Mouse (Mus musculus) common myeloid progenitor, adult 5-6 weeks (primary cell): ENCODE data around the gene Gm49384. TPM values are rescaled to one million over a fixed set of nuclear protein-coding genes. Genes with fewer than 3 reads are reported as not detected.
A peak's percentile ranks its signal among the peaks of the same experiment; 100 is the strongest.

ENCODE experiments used
- ATAC-seq: replicated peaks from 2 replicates; pipeline ENCODE4 v1.8.0; 2016; ENCODE audit warnings: low read depth, mild to moderate bottlenecking, moderate TSS enrichment, inconsistent platforms; ENCODE audit not compliant: poor library complexity, severe bottlenecking
- total RNA-seq: library from RNA; stranded (forward); fragments of 200-1000, 187-1606 nt; gene quantifications from 2 replicates; pipeline ENCODE4 v1.2.3, GENCODE M21; 2017

Gene Gm49384
- total RNA-seq, 1 experiment from 2014 or later: 25.5 TPM

DNA sequence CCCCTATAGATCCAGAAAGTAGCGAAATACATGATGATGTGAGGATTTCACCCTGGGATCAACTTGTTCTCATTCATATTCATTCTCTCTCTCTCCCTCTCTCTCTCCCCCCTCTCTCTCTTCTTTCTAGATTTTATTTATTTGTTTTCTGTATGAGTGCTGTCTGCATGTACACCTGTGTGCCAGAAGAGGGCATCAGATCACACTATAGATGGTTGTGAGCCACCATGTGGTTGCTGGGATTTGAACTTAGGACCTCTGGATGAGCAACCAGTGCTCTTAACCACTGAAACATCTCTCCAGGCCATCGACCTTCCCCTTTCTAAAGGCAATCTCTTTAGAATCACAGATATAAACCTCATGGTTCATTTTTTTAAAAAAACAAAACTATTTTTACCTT lies 4.5 kb upstream of the Gm49384 start:
- ATAC-seq: no peak

DNA sequence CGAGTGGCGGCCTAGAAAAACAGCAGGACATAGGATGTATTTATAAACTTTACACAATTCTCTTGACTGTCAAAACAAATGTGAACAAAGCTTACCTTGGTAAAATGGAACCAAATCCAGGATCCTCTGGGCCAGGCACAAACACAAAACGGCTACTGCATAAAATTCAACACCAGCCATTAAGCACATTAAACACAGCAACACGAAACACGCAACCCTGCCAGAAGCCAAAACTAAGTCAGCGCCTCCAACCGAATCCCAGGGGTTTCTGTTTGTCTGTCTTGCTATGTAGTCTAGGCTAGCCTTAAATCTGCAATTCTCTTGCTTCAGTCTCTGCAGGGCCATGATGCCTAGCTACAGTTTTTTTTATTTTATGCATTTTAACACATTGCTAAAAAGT lies 3.9 kb upstream of the Gm49384 start:
- no peak for ATAC-seq

DNA sequence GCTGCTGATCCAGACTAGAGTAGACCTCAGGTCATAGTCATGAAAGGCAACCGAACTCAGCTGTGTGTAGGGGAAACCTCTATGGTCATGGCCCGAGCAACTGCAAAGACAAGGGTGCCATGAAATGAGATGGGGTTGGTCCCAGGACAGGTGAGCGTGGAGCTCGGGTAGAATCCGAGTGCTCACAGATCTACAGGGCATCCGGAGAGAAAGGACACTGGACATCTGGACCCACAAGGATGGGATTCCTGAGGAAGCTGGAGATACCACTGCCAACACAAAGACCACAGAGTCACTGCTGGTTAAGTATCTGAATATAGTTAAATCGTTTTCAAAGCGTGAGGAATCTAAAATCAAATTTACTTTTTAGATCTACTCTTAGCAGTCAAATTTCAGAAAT lies 3.3 kb upstream of the Gm49384 start:
- ATAC-seq: no peak

DNA sequence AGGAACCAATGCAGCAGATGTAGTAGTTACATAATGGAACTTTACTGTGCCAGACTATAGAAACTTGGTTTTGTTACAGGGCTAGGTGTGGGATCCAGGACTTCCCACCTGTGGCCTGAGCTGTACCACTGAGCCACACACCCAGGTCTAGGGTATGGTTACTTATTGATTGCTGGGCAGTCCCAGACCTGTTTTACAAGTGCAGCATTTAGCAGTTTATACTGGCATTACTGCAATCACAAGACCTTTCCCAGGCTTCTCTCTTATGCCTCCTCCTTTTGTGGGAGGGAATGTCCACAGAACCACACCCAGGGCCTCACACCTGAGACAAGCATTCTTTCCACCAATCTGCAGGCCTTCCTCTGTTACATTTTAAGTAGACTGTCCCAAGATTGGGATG lies 5.1 kb downstream of the Gm49384 start:
- no peak for ATAC-seq

DNA sequence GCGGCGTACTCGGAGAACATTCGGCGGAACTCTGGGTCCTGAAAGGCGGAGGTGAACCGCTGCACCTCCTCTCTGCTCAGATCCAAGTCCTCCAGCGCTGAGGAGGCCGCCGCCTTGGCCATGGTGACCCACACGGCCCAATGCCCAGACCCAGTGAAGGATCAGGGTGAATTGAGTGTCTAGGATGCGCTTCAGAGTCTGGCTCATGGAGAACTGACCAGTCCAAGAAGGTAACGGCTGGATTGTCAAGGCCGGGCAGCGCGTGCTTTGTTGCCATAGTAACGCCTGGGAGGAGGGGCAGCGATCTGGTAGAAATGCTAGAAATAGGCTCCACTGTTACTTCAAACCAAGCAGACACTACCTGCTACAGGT lies 5.9 kb downstream of the Gm49384 start, which contains the start of gene Dnaaf2:
Gene Dnaaf2, minus strand, starts transcription at position 266 of the 372 bp plus-strand sequence.
- peak; percentile 45 for ATAC-seq

DNA sequence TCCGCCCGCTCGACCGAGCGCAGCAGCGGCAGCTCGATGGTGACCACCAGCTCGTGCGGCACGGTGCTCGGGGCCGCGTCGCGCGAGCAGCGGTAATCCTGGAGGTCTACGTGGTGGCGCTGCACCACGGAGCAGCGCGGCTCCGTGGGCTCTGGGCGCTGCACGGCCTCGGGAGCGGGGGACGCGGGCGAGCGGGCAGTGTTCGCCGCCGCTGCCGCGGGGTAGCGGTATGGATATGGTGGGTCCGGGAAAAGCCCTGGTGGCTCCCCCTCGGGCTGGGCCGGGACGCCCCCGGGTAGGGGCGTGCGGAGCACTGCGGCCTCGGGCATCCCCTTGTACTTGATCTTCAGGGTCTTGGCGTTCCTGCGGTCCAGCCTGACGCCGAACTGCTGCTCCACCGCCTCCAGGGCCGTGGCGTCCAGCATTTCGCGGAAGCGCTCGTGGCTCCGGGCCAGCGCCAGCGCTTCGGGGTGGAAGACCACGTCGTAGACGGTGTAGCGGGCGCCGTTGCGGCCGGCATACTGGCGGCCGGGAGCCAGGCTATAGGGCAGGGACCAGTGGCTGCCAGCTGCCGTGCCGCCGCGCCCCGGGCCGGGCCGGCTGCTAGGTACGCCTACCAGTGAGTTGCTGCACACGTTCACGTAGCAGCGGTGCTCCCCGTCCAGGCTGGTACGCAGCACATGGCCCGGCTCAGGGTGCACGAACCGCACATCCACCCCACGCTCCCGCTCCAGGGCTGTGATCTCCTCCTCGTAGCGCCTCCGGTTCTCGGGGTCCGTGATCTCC lies 6.5 kb downstream of the Gm49384 start:
- peak; percentile 57 for ATAC-seq

DNA sequence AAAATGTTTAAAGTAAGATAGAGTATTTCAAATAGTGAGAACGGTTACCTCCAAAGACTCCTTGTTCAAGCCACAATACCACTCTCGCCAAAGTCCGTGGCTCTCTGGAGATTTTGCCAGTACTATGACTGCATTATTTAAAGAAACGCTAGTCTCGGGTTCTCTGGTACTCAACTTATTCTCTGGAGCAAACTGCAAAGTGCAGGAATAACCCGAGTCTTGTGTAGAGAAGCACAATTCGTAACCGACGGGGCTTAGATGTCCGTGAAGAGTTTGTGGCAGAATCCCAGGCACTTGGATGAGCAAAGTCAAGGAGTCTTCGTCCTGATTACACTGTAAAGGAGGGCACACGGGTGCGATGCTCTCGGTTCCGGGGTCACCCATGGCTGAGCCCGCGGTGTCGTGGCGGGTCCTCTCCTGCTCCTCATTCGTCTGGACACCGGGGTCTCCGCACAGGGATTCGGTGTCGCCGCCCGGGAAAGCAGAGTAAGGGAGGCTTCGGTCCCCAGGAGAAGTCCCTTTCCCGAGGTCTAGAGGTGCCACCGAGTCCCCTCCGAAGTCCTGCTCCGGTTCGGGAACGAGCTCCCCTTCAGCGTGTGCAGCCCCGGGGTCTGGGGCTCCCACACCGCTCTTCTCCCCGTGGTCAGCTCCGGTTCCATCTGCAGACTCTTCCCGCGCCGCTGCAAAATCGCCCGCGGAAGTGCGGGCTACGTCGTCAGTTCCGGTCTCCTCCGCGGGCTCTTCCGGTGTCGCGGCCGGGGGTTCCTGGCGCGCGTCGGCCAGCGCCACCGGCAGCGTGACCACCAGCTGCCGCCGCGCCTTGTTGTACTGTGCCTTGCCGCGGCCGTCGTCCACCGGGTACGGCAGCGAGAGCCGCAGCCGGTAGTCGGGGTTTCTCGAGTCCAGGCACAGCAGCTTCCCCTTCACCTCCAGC lies 7.4 kb downstream of the Gm49384 start, which contains the start of gene Gm49383:
Gene Gm49383, minus strand, starts transcription at position 661 of the 934 bp plus-strand sequence.
- peak; percentile 78 for ATAC-seq

DNA sequence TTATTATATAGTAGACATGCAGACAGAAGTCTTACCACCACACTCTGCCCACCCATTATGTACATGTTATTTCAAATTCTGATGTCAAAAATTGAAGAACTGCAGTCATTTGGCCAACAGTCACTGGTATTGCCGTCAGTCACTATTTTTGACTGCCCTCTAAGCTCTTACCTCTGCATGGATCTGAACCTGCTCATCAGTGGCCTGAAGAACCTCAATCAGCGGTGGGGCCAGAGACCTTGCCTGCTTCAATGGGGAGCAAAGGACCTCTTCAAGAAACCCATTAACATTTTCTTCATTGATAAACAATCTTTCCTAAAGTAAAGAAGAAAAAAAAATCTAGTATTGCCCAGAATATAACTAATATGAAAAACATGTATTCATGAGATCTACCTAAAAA lies 11.4 kb downstream of the Gm49384 start:
- ATAC-seq: no peak

DNA sequence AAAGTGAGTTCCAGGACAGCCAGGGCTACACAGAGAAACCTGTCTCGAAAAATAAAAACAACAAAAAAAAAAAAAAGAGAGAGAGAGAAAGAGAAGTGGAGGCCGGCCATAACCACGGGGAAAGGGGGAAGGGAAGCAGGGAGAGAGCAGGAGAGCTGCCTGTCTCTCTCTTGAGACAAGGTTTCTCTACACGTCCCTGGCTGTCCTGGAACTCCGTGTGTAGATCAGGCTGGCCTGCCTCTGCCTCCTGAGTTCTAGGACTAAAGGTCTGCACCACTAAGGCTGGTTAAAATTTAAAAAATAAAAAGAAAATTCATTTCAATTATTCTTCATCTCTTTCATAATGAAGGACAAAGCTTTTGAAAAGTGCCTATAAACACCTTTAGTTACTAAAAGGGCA lies 12.7 kb downstream of the Gm49384 start:
- no peak for ATAC-seq

DNA sequence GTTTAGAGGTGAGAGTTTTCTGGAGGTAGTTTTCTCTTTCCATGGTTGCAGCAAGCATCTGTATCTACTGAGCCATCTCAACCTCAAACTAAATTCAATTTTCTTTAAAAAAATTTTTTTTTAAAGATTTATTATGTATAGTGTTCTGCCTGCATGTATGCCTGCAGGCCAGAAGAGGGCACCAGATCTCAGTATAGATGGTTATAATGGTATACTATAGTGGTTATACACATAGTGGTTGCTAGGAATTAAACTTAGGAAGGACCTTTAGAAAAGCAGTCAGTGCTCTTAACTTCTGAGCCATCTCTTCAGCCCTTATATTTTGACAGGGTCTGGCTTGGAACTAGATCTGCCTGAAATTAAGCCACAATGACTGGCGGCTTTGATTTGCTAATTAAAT lies 13.5 kb downstream of the Gm49384 start:
- ATAC-seq: peak; percentile 71

DNA sequence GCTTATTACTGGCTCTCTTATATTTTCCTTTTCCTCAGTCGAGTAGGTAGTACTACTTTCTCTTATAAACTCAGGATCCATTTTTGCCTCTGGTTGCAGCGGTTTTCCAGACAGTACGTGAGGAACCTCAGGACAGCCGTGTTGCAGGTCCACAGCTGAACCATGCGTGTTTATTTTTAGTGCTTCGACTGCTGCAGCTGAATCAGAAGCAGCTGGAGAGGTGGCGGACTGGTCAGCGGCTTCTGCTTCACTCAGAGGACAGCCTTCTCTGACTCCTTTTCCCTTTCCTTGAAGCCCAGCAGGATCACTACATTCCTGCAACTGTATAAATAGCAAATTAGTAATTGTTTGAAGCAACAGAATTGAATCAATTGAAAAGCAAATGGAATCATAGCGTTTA lies 14.0 kb downstream of the Gm49384 start:
- ATAC-seq: no peak

DNA sequence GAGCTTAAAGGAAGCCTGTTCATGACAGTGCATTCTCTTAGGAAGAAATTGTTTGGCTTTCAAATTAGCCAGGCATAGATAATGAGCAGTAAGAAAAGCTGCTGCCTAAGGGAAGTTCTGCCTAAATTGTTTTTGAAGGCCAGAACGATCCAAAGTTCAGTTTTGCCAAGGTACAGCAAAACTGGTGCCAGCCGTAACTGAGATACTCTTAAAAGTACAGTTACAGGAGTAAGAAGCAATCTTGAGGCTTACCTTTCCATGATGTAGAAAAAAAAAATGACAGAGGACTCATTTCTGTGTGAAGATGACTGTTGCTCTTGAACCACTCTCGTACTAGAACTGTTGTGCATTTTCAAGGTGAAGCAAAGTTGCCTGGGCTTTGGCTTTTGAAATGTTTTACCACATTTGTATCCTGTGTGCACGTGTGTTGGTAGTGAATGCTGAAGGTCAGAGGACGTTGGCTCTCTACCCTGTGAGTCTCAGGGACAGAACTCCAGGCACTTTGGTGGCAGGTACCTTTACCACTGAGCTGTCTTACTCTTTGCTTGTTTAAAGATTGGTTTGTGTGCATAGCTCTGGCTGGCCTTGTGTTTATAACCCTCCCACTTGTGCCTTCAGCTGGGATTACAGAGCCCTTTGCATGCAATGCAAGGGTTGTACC lies 17.1 kb downstream of the Gm49384 start:
- no peak for ATAC-seq

DNA sequence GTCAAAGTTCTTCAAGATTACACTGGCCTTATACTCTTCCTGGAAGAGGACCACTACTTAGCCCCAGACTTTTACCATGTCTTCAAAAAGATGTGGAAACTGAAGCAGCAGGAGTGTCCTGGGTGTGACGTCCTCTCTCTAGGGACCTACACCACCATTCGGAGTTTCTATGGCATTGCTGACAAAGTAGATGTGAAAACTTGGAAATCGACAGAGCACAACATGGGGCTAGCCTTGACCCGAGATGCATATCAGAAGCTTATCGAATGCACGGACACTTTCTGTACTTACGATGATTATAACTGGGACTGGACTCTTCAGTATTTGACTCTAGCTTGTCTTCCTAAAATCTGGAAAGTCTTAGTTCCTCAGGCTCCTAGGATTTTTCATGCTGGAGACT lies 18.7 kb downstream of the Gm49384 start:
- ATAC-seq: no peak

DNA sequence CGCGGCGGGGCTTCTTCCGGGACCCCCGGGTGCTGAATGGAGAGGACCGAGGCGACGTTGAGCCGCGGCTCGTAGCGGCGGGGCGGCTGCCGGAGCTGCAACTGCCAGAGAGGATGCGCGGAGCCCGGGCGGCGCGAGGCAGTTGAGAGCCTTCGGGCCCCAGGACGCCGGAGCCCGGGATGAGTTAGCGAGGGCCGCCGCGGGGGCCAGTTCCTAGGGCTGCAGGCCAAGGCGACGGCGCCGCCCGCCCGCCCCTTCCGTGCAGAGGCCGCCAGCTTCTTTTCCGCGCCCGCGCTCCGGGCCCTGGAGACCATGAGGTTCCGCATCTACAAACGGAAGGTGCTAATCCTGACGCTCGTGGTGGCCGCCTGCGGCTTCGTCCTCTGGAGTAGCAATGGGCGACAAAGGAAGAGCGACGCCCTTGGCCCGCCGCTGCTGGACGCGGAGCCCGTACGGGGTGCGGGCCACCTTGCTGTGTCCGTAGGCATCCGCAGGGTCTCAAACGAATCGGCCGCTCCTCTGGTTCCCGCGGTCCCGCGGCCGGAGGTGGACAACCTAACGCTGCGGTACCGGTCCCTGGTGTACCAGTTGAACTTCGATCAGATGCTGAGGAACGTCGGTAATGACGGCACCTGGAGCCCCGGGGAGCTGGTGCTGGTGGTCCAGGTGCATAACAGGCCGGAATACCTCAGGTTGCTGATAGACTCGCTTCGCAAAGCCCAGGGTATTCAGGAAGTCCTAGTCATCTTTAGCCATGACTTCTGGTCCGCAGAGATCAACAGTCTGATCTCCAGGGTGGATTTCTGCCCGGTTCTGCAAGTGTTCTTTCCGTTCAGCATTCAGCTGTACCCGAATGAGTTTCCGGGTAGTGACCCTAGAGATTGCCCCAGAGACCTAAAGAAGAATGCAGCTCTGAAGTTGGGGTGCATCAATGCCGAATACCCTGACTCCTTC lies 19.4 kb downstream of the Gm49384 start:
- ATAC-seq: peak; percentile 47

DNA sequence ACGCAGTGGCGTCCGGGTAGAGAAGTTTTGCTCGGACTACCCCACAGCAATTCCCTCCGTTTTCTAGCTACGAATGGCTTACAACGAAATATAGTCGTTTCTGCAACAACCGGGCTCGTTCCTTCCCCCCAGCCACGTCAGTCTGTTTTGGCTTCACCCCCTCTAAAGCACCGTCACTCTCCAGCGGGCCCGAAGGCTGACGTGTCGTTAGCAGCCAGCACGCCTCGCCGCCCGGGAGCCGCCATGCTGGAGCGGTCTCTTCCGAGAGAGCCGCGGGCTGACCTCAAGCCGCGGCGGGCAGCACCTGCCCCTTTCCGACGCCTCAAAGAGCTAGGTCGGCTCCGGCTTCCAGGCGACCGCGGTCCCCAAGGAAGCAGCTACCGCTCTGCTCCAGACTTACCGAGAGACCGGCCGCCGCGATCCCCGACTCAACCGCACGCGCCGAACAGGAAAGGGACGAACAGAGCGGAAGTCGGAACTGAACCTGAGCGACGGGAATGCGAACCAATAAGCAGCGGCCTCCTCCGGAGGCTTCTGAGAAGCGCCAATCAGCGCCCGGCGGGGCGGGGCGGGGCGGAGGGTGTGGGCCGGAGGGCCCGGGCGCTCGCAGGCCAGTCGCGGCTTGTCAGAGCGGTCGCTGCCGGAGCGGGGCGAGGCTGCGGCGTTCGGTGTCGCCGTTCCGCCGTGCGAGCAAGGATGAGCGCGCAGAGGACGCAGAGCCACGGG lies 20.3 kb downstream of the Gm49384 start, which contains the start of the genes Rpl36al and Mgat2:
Gene Rpl36al, minus strand, starts transcription at position 501 of the 726 bp plus-strand sequence.
Gene Mgat2, plus strand, starts transcription at position 575 of the 726 bp plus-strand sequence.
- ATAC-seq: peak; percentile 93

DNA sequence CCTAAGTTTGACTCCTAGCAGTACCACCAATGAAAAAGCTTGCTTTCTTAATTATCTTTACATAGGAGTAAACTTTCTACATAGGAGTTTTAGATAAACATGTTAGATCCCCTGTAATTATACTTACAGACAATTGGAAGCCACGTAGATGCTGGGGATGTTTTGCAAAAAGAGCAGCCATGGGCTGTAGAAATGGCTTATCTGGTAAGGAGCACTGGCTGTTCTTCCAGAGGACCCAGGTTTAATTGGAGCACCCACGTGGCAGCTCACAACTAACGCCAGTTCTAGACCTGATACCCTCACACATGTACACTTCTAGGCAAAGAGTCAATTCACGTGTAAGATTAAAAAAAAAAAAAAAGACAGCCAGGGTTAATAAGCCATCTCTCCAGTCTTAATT lies 22.3 kb downstream of the Gm49384 start:
- no peak for ATAC-seq

DNA sequence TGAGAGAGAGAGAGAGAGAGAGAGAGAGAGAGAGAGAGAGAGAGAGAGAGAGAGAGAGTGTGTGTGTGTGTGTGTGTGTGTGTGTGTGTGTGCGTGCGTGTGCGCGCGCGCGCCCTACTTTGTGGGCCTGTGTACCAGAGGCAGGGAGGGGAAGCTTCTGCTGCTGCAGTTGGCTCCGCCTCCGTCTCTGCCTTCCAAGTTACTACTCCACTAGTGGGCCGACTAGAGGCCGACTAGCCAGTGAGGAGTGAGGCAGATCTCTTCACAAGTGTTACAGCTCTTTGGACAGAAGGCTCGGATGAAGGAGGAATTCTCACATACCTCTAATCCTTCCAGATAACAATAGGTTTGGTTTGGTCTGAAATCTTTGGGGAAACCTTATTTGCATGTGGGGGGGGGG lies 24.7 kb downstream of the Gm49384 start:
- ATAC-seq: no peak

DNA sequence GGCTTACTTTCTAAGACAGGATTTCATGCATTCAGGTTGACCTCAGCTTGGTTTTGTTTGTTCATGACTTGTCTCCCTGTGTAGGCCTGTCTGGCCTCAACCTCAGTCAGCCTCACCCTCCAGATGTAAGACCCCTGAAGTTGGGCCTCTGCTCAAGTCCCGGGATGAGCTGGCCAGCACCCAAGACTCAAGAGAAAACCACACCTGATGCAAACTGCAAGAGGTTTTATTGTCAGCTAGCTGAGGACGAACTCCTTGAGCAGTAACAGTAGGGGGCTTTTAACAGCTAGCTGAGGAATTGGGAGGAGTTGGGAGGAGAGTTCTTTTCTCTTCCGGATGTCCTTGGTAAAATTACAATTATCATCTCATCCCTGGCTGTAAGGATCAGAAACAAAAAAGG lies 26.5 kb downstream of the Gm49384 start:
- ATAC-seq: no peak

DNA sequence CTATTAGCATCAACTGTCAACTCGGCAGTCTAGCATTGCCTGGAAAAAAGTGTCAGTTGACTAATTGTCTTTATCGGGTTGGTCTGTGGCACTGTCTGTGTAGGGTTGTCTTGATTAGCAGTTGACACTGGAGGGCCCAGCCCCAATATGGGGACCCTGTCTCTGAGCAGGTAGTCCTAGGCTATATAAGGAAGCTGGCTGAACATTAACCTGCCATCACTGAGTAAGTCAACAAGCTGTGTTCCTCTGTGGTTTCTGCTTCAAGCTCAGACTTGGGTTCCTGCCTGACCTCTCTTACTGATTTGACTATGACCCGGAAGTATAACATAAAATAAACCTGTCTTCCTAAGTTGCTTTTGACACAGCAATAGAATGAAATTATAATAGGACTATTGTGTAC lies 28.1 kb downstream of the Gm49384 start:
- no peak for ATAC-seq
